Mouse (Mus musculus): Measurements from ENCODE around the gene Gfi1b.

GRCm38 (mm10) chr2:28643081-28643480 is 21.3 kb upstream of the Gfi1b start:
- TF ChIP-seq CTCF (IDR thresholded peaks at IDR 0.05; ENCODE audit: insufficient read depth, low read depth, low read length) (no peak), POLR2A (IDR thresholded peaks at IDR 0.05; ENCODE audit: insufficient read depth, low read depth, low read length) (no peak)

All from olfactory bulb, adult 2 months (tissue).